Mouse (Mus musculus): ENCODE measurements around the gene Nwd1. TPM values are rescaled to one million over a fixed set of nuclear protein-coding genes. Genes with fewer than 3 reads are reported as not detected.
A peak's percentile ranks its signal among the peaks of the same experiment; 100 is the strongest.
"Not testable (repeated sequence)": the region's sequence is repeated elsewhere in the genome, so short reads cannot be mapped to it uniquely, and the experiment has no call there.

Nwd1 gene
- polyA plus RNA-seq, 1 experiment: 0.05 TPM

GRCm38 (mm10) chr8:72677331-72677730 lies 30.8 kb downstream of the Nwd1 start:
- no peak overlapping the region for H3ac ChIP-seq (ENCODE audit: control insufficient read depth, insufficient read length, low read depth)
- no peaks in the 10 kb centered on the region for H3K79me3 ChIP-seq (ENCODE audit: low read depth)
- no peaks in the 10 kb centered on the region for H3K36me3 ChIP-seq (ENCODE audit: control insufficient read depth, insufficient read depth)
- peaks cover 10% of the 10 kb centered on the region for H3K27me3 ChIP-seq (ENCODE audit: control insufficient read depth, insufficient read depth, insufficient read length)
- no peak overlapping the region for H3K4me3 ChIP-seq (ENCODE audit: insufficient read depth, poor library complexity, severe bottlenecking)
- TF ChIP-seq CTCF (IDR thresholded peaks at IDR 0.05; ENCODE audit: control insufficient read depth, insufficient read depth, insufficient read length): no peak
- no peak for TF ChIP-seq MAX (IDR thresholded peaks at IDR 0.05)
- TF ChIP-seq MYOD1 (IDR thresholded peaks at IDR 0.05; ENCODE audit: control insufficient read depth, insufficient read length, low read depth): no peak
- TF ChIP-seq CEBPB (IDR thresholded peaks at IDR 0.05; ENCODE audit: low read depth): no peak
- no peak for TF ChIP-seq MYOG (IDR thresholded peaks at IDR 0.05; ENCODE audit: control insufficient read depth, extremely low read depth, insufficient read length)
- TF ChIP-seq FOSL1 (IDR thresholded peaks at IDR 0.05; ENCODE audit: insufficient read depth, low read length, poor library complexity, severe bottlenecking): no peak
- TF ChIP-seq USF1 (IDR thresholded peaks at IDR 0.05; ENCODE audit: low read depth): no peak
- H3K79me2 ChIP-seq (ENCODE audit: control insufficient read depth, insufficient read depth): no peaks in the 10 kb centered on the region

- TF ChIP-seq CEBPB (IDR thresholded peaks at IDR 0.05; ENCODE audit: low read depth): no peak
- no peak for TF ChIP-seq FOSL1 (IDR thresholded peaks at IDR 0.05; ENCODE audit: insufficient read depth, low read length, poor library complexity, severe bottlenecking)
- TF ChIP-seq CTCF (IDR thresholded peaks at IDR 0.05; ENCODE audit: control insufficient read depth, insufficient read depth, insufficient read length): peak; percentile 85
- Histone ChIP-seq H3K36me3 (ENCODE audit: control insufficient read depth, insufficient read depth) (no peaks in the 10 kb centered on the region), H3K4me3 (ENCODE audit: insufficient read depth, poor library complexity, severe bottlenecking) (no peak overlapping the region), H3K27me3 (ENCODE audit: control insufficient read depth, insufficient read depth, insufficient read length) (peaks cover 7% of the 10 kb centered on the region), H3K79me2 (ENCODE audit: control insufficient read depth, insufficient read depth) (no peaks in the 10 kb centered on the region), H3K79me3 (ENCODE audit: low read depth) (no peaks in the 10 kb centered on the region), H3ac (ENCODE audit: control insufficient read depth, insufficient read length, low read depth) (no peak overlapping the region)
Observed at GRCm38 (mm10) chr8:72680133-72680532, 33.6 kb downstream of the Nwd1 start.

GRCm38 (mm10) chr8:72682051-72682687 lies 35.7 kb downstream of the Nwd1 start:
- peak; percentile 2 for TF ChIP-seq MYOD1 (IDR thresholded peaks at IDR 0.05; ENCODE audit: control insufficient read depth, insufficient read length, low read depth)
- no peak for TF ChIP-seq CEBPB (IDR thresholded peaks at IDR 0.05; ENCODE audit: low read depth)
- no peak for TF ChIP-seq MYOG (IDR thresholded peaks at IDR 0.05; ENCODE audit: control insufficient read depth, extremely low read depth, insufficient read length)
- H3K36me3 ChIP-seq (ENCODE audit: control insufficient read depth, insufficient read depth): no peaks in the 10 kb centered on the region

GRCm38 (mm10) chr8:72683010-72683521 lies 36.6 kb downstream of the Nwd1 start:
- Histone ChIP-seq H3K79me2 (ENCODE audit: control insufficient read depth, insufficient read depth) (no peaks in the 10 kb centered on the region), H3K79me3 (ENCODE audit: low read depth) (no peaks in the 10 kb centered on the region), H3K27me3 (ENCODE audit: control insufficient read depth, insufficient read depth, insufficient read length) (peaks cover 7% of the 10 kb centered on the region), H3K4me3 (ENCODE audit: insufficient read depth, poor library complexity, severe bottlenecking) (no peak overlapping the region), H3ac (ENCODE audit: control insufficient read depth, insufficient read length, low read depth) (no peak overlapping the region), H3K36me3 (ENCODE audit: control insufficient read depth, insufficient read depth) (no peaks in the 10 kb centered on the region)
- TF ChIP-seq MAX (IDR thresholded peaks at IDR 0.05) (no peak), USF1 (IDR thresholded peaks at IDR 0.05; ENCODE audit: low read depth) (no peak), MYOG (IDR thresholded peaks at IDR 0.05; ENCODE audit: control insufficient read depth, extremely low read depth, insufficient read length) (no peak), MYOD1 (IDR thresholded peaks at IDR 0.05; ENCODE audit: control insufficient read depth, insufficient read length, low read depth) (no peak)

More at GRCm38 (mm10) chr8:72682051-72682687, 35.7 kb downstream of the Nwd1 start:
- H3K79me3 ChIP-seq (ENCODE audit: low read depth): no peaks in the 10 kb centered on the region
- H3K4me3 ChIP-seq (ENCODE audit: insufficient read depth, poor library complexity, severe bottlenecking): no peak overlapping the region
- H3K27me3 ChIP-seq (ENCODE audit: control insufficient read depth, insufficient read depth, insufficient read length): peaks cover 7% of the 10 kb centered on the region
- no peak overlapping the region for H3ac ChIP-seq (ENCODE audit: control insufficient read depth, insufficient read length, low read depth)
- no peaks in the 10 kb centered on the region for H3K79me2 ChIP-seq (ENCODE audit: control insufficient read depth, insufficient read depth)

- H3ac ChIP-seq (ENCODE audit: control insufficient read depth, insufficient read length, low read depth); H3K79me3 ChIP-seq (ENCODE audit: low read depth); H3K27me3 ChIP-seq (ENCODE audit: control insufficient read depth, insufficient read depth, insufficient read length); H3K79me2 ChIP-seq (ENCODE audit: control insufficient read depth, insufficient read depth); H3K4me3 ChIP-seq (ENCODE audit: insufficient read depth, poor library complexity, severe bottlenecking); H3K36me3 ChIP-seq (ENCODE audit: control insufficient read depth, insufficient read depth): not testable (repeated sequence)
Observed at GRCm38 (mm10) chr8:72683572-72684099, 37.1 kb downstream of the Nwd1 start.

GRCm38 (mm10) chr8:72698349-72698926 lies 51.9 kb downstream of the Nwd1 start:
- no peak overlapping the region for H3ac ChIP-seq (ENCODE audit: control insufficient read depth, insufficient read length, low read depth)
- no peak overlapping the region for H3K4me3 ChIP-seq (ENCODE audit: insufficient read depth, poor library complexity, severe bottlenecking)
- no peak for TF ChIP-seq CTCF (IDR thresholded peaks at IDR 0.05; ENCODE audit: control insufficient read depth, insufficient read depth, insufficient read length)
- no peak for TF ChIP-seq USF1 (IDR thresholded peaks at IDR 0.05; ENCODE audit: low read depth)
- TF ChIP-seq FOSL1 (IDR thresholded peaks at IDR 0.05; ENCODE audit: insufficient read depth, low read length, poor library complexity, severe bottlenecking): no peak
- no peak for TF ChIP-seq MYOD1 (IDR thresholded peaks at IDR 0.05; ENCODE audit: control insufficient read depth, insufficient read length, low read depth)
- TF ChIP-seq MYOG (IDR thresholded peaks at IDR 0.05; ENCODE audit: control insufficient read depth, extremely low read depth, insufficient read length): no peak
- TF ChIP-seq CEBPB (IDR thresholded peaks at IDR 0.05; ENCODE audit: low read depth): no peak
- no peak for TF ChIP-seq MAX (IDR thresholded peaks at IDR 0.05)
- H3K79me2 ChIP-seq (ENCODE audit: control insufficient read depth, insufficient read depth): no peaks in the 10 kb centered on the region
- H3K27me3 ChIP-seq (ENCODE audit: control insufficient read depth, insufficient read depth, insufficient read length): no peaks in the 10 kb centered on the region
- no peaks in the 10 kb centered on the region for H3K79me3 ChIP-seq (ENCODE audit: low read depth)
- H3K36me3 ChIP-seq (ENCODE audit: control insufficient read depth, insufficient read depth): no peaks in the 10 kb centered on the region

Measured in C2C12 (cell line).